Mouse (Mus musculus) midbrain, embryonic 16.5 days (tissue): ENCODE results near the gene Irgq. TPM values are rescaled to one million over a fixed set of nuclear protein-coding genes. Genes with fewer than 3 reads are reported as not detected.

Experiments used
- ATAC-seq: fragments of 200-750 bp; cut with Nextera tagmentation; 2 replicates; pipeline ENCODE4 v1.8.0; 2017; ENCODE audit warnings: moderate TSS enrichment
- H3K27ac ChIP-seq: fragments of 300-500 bp; sonication (generic); 2 replicates; pipeline ENCODE4 v1.5.1; 2014; ENCODE audit warnings: mild to moderate bottlenecking, low read length, mixed read lengths
- H3K27me3 ChIP-seq: fragments of 300-500 bp; sonication (generic); 2 replicates; pipeline ENCODE4 v1.6.1; 2014; ENCODE audit warnings: low read depth, low read length, mixed read lengths; ENCODE audit not compliant: control insufficient read depth, insufficient read depth
- H3K36me3 ChIP-seq: fragments of 300-500 bp; sonication (generic); 2 replicates; pipeline ENCODE4 v1.6.1; 2014; ENCODE audit warnings: mild to moderate bottlenecking, low read length, moderate library complexity, mixed read lengths; ENCODE audit not compliant: control insufficient read depth, insufficient read depth
- H3K4me1 ChIP-seq: fragments of 300-500 bp; sonication (generic); 2 replicates; pipeline ENCODE4 v1.6.1; 2014; ENCODE audit warnings: mild to moderate bottlenecking, low read length, mixed read lengths; ENCODE audit not compliant: control insufficient read depth, insufficient read depth
- H3K4me2 ChIP-seq: fragments of 300-500 bp; sonication (generic); 2 replicates; pipeline ENCODE4 v1.6.1; 2014; ENCODE audit warnings: mild to moderate bottlenecking, low read length, mixed read lengths
- H3K4me3 ChIP-seq: fragments of 300-500 bp; sonication (generic); 2 replicates; pipeline ENCODE4 v1.5.1; 2014; ENCODE audit warnings: low read depth, mild to moderate bottlenecking, low read length, moderate library complexity, mixed read lengths
- H3K9ac ChIP-seq: fragments of 300-500 bp; sonication (generic); 2 replicates; pipeline ENCODE4 v1.6.1; 2014; ENCODE audit warnings: low read depth, low read length, mixed read lengths
- H3K9me3 ChIP-seq: fragments of 300-500 bp; sonication (generic); replicated peaks from 2 replicates; pipeline ENCODE4 v1.6.1; 2014; ENCODE audit warnings: mild to moderate bottlenecking, low read length, mixed read lengths; ENCODE audit not compliant: control insufficient read depth, poor library complexity, severe bottlenecking
- WGBS: fragments of 180-500 bp; shearing (Covaris S2); extraction: QIAGEN DNeasy Blood & Tissue Kit; methylation state at CpG from one replicate; pipeline ENCODE4 v1.1.7; 2014; 5-methylcytosine and 5-hydroxymethylcytosine counted together
- polyA plus RNA-seq: library from polyadenylated mRNA; unstranded; fragments of >200 nt; fragmentation: Nextera tagmentation; extraction: Ambion mirVana; gene quantifications from 2 replicates; pipeline ENCODE4 v1.2.1, GENCODE M21; 2015

Irgq gene
- polyA plus RNA-seq, 1 experiment from 2014 or later = 26.9 TPM

DNA sequence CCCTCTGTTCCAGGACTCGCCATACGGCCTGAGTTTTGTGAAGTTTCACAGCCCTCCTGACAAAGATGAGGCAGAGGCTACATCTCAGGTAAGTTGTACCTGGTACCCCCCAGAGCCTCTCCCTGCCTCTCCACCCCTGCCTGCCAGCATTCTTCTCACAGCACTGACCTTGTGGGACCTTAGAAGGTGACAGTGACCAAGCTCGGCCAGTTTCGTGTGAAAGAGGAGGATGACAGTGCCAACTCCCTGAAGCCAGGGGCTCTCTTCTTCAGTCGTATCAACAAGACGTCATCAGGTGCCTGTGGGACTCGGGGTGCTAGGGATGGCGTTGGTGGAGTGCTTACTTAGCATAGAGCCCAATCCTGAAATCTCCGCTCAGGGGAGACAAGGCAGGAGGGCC is 35.7 kb downstream of the Irgq start:
- 94% methylated on average over 9 of the region's 9 CpGs for WGBS
- Histone ChIP-seq H3K4me1 (no peaks in the 10 kb centered on the region), H3K36me3 (peaks cover 24% of the 10 kb centered on the region), H3K9me3 (no peaks in the 10 kb centered on the region), H3K4me2 (no peak overlapping the region), H3K27me3 (no peaks in the 10 kb centered on the region), H3K27ac (no peak overlapping the region), H3K9ac (no peak overlapping the region), H3K4me3 (no peak overlapping the region)
- ATAC-seq = no peak

DNA sequence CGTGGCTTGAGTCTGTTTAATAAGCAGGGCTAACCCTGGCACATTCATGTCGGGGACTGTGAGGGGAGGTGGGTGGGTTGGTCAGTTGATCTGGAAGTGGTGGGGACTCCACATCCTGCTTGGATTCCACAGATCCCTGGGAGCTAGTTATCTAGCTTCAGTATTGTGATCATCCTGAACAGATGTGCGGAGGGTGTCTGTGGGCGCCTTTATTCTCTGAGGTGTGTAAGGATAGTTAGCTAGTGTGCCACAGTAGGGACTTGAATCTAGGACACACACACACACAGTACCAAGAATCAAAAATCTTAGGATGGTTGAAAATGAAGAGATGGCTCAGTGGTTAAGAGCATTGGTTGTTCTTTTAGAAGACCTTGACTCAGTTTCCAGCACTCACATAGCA is 38.0 kb downstream of the Irgq start:
- Histone ChIP-seq H3K27me3 (no peaks in the 10 kb centered on the region), H3K4me1 (no peaks in the 10 kb centered on the region), H3K9ac (no peak overlapping the region), H3K27ac (no peak overlapping the region), H3K4me2 (no peak overlapping the region), H3K36me3 (peaks cover 26% of the 10 kb centered on the region), H3K9me3 (no peaks in the 10 kb centered on the region), H3K4me3 (no peak overlapping the region)
- 95% methylated on average over 4 of the region's 4 CpGs for WGBS
- no peak for ATAC-seq

DNA sequence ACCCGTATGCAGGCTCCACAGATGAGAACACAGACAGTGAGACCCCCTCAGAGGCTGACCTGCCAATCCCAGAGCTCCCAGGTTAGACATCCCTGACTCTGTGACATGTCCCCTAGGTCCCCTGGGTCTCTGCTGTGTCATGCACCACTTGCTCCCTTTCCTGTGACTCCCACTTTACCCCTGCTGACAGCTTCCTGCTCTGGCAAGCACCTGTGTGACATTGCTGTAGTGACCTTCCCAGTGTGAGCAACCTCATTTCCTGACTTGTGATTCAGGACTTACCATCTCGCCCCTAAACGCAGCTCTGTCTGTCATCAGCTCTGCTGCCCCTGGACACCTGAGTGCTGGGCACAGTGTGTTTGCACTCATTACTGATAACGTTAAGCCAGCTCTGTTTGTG is 40.6 kb downstream of the Irgq start:
- H3K4me1 ChIP-seq = no peaks in the 10 kb centered on the region
- H3K27me3 ChIP-seq = no peaks in the 10 kb centered on the region
- H3K9ac ChIP-seq = no peak overlapping the region
- H3K27ac ChIP-seq = no peak overlapping the region
- ATAC-seq = no peak
- peaks cover 24% of the 10 kb centered on the region for H3K36me3 ChIP-seq
- no peak overlapping the region for H3K4me2 ChIP-seq
- H3K9me3 ChIP-seq = no peaks in the 10 kb centered on the region
- H3K4me3 ChIP-seq = no peak overlapping the region
- 88% methylated on average over 4 of the region's 4 CpGs for WGBS

DNA sequence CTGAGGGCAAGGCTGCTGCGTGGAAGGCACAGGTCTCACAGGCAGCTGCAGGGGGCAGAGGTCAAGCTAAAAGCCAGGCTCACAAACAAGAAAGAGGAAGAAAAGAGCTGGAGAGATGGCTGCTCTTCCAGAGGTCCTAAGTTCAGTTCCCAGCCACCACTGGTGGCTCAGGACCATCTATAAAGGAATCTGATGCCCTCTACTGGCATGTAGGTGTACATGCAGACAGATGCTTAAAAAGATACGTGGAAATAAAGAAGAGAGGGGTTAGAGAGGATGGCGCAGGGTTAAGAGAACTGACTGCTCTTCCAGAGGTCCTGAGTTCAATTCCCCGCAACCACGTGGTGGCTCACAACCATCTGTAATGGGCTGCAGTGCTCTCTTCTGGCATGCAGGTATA is 42.0 kb downstream of the Irgq start:
- H3K27ac ChIP-seq = no peak overlapping the region
- no peaks in the 10 kb centered on the region for H3K4me1 ChIP-seq
- no peak for ATAC-seq
- no peak overlapping the region for H3K9ac ChIP-seq
- H3K9me3 ChIP-seq = no peaks in the 10 kb centered on the region
- 54% methylated on average over 5 of the region's 5 CpGs for WGBS
- H3K36me3 ChIP-seq = peaks cover 13% of the 10 kb centered on the region
- H3K27me3 ChIP-seq = no peaks in the 10 kb centered on the region
- no peak overlapping the region for H3K4me3 ChIP-seq
- H3K4me2 ChIP-seq = no peak overlapping the region

DNA sequence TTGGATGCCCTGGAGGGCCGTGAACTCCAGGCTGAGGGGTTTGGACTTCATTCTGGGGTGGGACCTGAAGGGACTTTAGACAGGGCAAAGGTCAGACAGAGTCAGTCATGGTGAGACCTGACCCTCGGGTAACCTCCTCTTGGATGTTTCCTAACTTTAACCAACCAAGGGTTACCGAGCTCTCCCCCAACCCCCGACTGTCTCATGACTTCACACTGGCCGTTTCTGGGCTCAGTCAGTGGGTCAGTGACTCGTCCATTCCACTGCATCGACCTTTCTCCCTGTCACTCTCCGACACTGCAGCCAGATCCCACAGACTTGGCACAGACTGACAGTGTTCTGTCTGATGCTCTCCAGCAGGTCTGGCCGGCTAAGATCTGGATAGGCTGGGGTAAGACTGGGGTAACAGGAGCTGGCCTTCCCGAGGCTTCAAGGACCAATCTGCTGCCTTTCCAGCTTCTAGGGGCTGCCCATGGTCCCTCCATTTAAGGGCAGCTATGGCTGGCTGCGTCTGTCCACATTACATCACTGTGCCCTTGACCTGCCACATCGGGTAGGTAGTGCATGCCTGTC is 43.8 kb downstream of the Irgq start:
- no peak overlapping the region for H3K27ac ChIP-seq
- no peaks in the 10 kb centered on the region for H3K4me1 ChIP-seq
- H3K9me3 ChIP-seq = no peaks in the 10 kb centered on the region
- no peak overlapping the region for H3K9ac ChIP-seq
- WGBS = 69% methylated on average over 12 of the region's 12 CpGs
- no peak overlapping the region for H3K4me3 ChIP-seq
- H3K27me3 ChIP-seq = no peaks in the 10 kb centered on the region
- H3K4me2 ChIP-seq = no peak overlapping the region
- peaks cover 2% of the 10 kb centered on the region; the same call in 1 of the 2 replicates for H3K36me3 ChIP-seq
- ATAC-seq = no peak

DNA sequence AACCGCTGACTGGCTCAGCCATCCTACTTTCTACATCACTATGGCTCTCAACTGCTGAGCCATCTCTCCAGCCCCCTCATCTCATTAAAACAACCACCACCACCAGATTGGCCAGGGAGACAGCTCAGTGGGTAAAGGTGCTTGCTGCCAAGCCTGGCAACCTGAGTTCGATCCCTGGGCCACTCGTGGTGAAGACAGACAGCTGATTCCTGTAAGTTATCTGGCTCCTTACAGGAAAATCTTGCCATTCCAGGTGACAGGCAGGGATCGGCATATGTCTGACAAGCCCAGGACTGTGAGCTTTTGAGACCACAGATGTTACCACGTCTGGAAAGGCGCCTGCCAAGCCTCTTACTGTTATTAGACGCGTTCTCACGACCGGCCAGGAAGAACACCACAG is 47.3 kb downstream of the Irgq start:
- no peak overlapping the region for H3K4me2 ChIP-seq
- H3K9ac ChIP-seq = no peak overlapping the region
- ATAC-seq = no peak
- H3K27ac ChIP-seq = no peak overlapping the region
- H3K4me3 ChIP-seq = no peak overlapping the region
- H3K4me1 ChIP-seq = no peaks in the 10 kb centered on the region
- H3K27me3 ChIP-seq = no peaks in the 10 kb centered on the region
- WGBS = 89% methylated on average over 10 of the region's 10 CpGs
- no peaks in the 10 kb centered on the region for H3K36me3 ChIP-seq
- no peaks in the 10 kb centered on the region for H3K9me3 ChIP-seq

DNA sequence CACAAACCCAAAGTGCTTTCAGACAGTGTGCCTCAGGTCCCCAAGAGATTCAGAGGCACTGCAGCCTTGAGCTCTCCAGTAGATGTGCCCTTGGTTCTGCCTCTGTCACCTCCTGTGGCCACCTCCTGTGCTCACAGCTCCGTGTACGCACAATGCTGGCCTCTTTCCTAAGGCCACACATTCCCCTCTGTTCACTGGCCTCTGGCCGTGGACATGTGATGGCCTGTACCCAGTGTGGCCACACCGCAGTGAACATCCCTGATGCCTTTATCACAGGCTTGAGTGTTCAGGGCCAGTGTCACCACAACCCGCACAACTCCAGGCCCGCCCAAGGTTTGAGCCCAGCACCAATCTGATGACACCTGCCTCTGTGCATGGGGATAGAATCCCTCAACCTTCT is 54.4 kb downstream of the Irgq start:
- ATAC-seq = no peak
- peaks cover 10% of the 10 kb centered on the region for H3K4me1 ChIP-seq
- H3K4me2 ChIP-seq = no peak overlapping the region
- no peaks in the 10 kb centered on the region for H3K36me3 ChIP-seq
- 88% methylated on average over 6 of the region's 6 CpGs for WGBS
- H3K27ac ChIP-seq = no peak overlapping the region
- H3K27me3 ChIP-seq = peaks cover 11% of the 10 kb centered on the region
- H3K9ac ChIP-seq = no peak overlapping the region
- 0 out of 2 replicates have a peak, but pooled peaks cover 3% of the 10 kb centered on the region for H3K9me3 ChIP-seq
- H3K4me3 ChIP-seq = no peak overlapping the region

DNA sequence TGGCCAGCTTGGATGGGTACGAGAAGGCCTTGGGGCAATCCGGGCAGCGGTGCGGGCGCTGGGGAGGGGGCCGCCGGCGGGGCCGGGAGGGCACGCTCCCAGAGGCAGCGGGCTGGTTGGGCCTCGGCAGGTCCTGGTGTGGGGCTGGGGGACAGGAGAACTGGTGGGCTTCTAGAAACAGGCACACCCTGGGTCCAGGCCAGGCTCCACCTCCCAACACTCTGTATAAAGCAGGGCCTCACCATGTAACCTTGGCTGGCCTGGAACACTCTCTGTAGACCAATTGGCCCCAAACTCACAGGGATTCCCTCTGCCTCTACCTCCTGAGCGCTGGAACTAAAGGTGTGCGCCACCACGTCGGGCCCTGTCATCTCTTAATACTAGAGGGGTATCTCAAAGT is 55.5 kb downstream of the Irgq start:
- Histone ChIP-seq H3K4me1 (peaks cover 10% of the 10 kb centered on the region), H3K36me3 (no peaks in the 10 kb centered on the region), H3K9me3 (0 out of 2 replicates have a peak, but pooled peaks cover 3% of the 10 kb centered on the region), H3K4me3 (no peak overlapping the region), H3K4me2 (peak overlapping the region; percentile 8), H3K27me3 (peaks cover 11% of the 10 kb centered on the region), H3K9ac (0 out of 2 replicates have a peak overlapping the region, but pooled peaks have one; percentile 38), H3K27ac (no peak overlapping the region)
- WGBS = 37% methylated on average over 15 of the region's 16 CpGs
- ATAC-seq = 0 out of 2 replicates have a peak, but pooled peaks have one; percentile 7

DNA sequence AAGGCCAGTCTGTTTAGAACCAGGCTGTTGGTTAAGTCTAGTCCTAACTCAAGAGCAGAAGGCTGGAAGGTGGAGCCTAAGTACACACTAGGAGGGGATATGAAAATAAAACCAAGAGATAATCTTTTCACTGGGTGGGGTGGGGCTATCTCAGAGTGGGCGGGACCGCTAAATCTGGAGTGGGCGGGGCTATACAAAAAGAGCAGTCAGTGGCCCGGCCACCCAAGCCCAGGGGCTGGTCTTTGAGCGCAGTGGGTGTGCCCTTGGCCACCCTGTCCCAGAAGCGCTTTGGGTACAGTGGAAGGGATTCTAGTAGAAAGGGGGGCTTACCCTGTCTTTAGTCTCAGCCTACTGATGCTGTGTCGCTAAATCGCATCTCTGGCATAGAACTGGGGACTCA is 56.3 kb downstream of the Irgq start:
- H3K9me3 ChIP-seq = 0 out of 2 replicates have a peak, but pooled peaks cover 3% of the 10 kb centered on the region
- peaks cover 10% of the 10 kb centered on the region for H3K4me1 ChIP-seq
- H3K27me3 ChIP-seq = peaks cover 11% of the 10 kb centered on the region
- peak; percentile 68 for ATAC-seq
- H3K27ac ChIP-seq = peak overlapping the region; percentile 78; the same call in 1 of the 2 replicates
- peak overlapping the region; percentile 83 for H3K9ac ChIP-seq
- 11% methylated on average over 8 of the region's 8 CpGs for WGBS
- H3K36me3 ChIP-seq = no peaks in the 10 kb centered on the region
- peak overlapping the region; percentile 61 for H3K4me3 ChIP-seq
- peak overlapping the region; percentile 61 for H3K4me2 ChIP-seq
